Mouse (Mus musculus): ENCODE data around the gene Alg12.

DNA sequence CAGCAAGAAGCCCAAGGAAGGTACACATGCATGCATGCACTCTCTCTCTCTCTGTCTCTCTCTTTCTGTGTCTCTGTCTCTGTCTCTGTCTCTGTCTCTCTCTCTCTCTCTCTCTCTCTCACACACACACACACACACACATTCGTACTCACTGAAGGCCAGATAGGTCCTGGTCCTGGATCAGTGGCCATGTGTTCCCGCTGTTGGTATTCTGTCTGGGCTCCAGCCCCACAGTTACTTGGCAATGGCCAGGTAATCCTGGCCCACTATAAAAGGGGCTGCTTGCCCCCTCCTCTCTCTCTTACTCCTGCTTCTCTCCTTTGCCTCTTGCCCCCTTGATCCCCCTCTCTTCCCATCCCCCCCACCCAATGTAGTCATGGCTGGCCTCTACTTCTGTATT, 22.0 kb upstream of the Alg12 start:
- no peak for TF ChIP-seq GATA1 (IDR thresholded peaks at IDR 0.05; ENCODE audit: borderline replicate concordance, low read length)
- TF ChIP-seq FLI1 (IDR thresholded peaks at IDR 0.05; ENCODE audit: low read length), result no peak
